Mouse (Mus musculus): ENCODE results near the gene Rpl12. TPM values are rescaled to one million over a fixed set of nuclear protein-coding genes. Genes with fewer than 3 reads are reported as not detected.

The Rpl12 gene
- polyA plus RNA-seq, 2 experiments = 162 to 646 TPM

- ATAC-seq (ENCODE audit: insufficient read depth) (no peak), DNase-seq (ENCODE audit: low read depth in 3 of 3, low spot score in 3 of 3) (no peak)
- Histone ChIP-seq H3K4me1 (replicated peaks; ENCODE audit: control insufficient read depth in 2 of 2, insufficient read depth in 2 of 2, low read length in 1 of 2) (peaks cover 0 to 3% of the 10 kb centered on the region in 2 experiments; a peak in 2 of 4 replicates), H3K4me3 (ENCODE audit: insufficient read depth in 1 of 2, low read depth in 2 of 2, low read length in 2 of 2) (no peak overlapping the region), H3K27ac (no peak overlapping the region), H3K36me3 (replicated peaks; ENCODE audit: control insufficient read depth, insufficient read depth, low read depth) (no peaks in the 10 kb centered on the region), H3K9me3 (ENCODE audit: control insufficient read depth, low read length) (no peaks in the 10 kb centered on the region), H3K27me3 (ENCODE audit: control insufficient read depth, insufficient read depth, low read length) (no peaks in the 10 kb centered on the region), H3K4me2 (ENCODE audit: low read depth) (no peak overlapping the region), H3K9ac (replicated peaks) (no peak overlapping the region)
- TF ChIP-seq CTCF (IDR thresholded peaks at IDR 0.05; ENCODE audit: low read depth) = no peak
- no peak for TF ChIP-seq EP300 (IDR thresholded peaks at IDR 0.05; ENCODE audit: low read depth)
- WGBS (ENCODE audit: insufficient replicate concordance) = 34% methylated on average over 11 of the region's 11 CpGs
Measured at GRCm38 (mm10) chr2:32917526-32917925, 43.8 kb upstream of the Rpl12 start.

GRCm38 (mm10) chr2:32918391-32918790 lies 43.0 kb upstream of the Rpl12 start:
- H3K36me3 ChIP-seq (replicated peaks; ENCODE audit: control insufficient read depth, insufficient read depth, low read depth) = no peaks in the 10 kb centered on the region
- H3K9ac ChIP-seq (replicated peaks) = no peak overlapping the region
- no peak overlapping the region for H3K4me2 ChIP-seq (ENCODE audit: low read depth)
- H3K27ac ChIP-seq = no peak overlapping the region
- DNase-seq (ENCODE audit: low read depth in 3 of 3, low spot score in 3 of 3) = no peak
- 64% methylated on average over 9 of the region's 9 CpGs for WGBS (ENCODE audit: insufficient replicate concordance)
- H3K4me3 ChIP-seq (ENCODE audit: insufficient read depth in 1 of 2, low read depth in 2 of 2, low read length in 2 of 2) = no peak overlapping the region
- H3K27me3 ChIP-seq (ENCODE audit: control insufficient read depth, insufficient read depth, low read length) = no peaks in the 10 kb centered on the region
- peaks cover 0 to 3% of the 10 kb centered on the region in 2 experiments; a peak in 2 of 4 replicates for H3K4me1 ChIP-seq (replicated peaks; ENCODE audit: control insufficient read depth in 2 of 2, insufficient read depth in 2 of 2, low read length in 1 of 2)
- no peak for TF ChIP-seq EP300 (IDR thresholded peaks at IDR 0.05; ENCODE audit: low read depth)
- TF ChIP-seq CTCF (IDR thresholded peaks at IDR 0.05; ENCODE audit: low read depth) = no peak
- H3K9me3 ChIP-seq (ENCODE audit: control insufficient read depth, low read length) = no peaks in the 10 kb centered on the region
- ATAC-seq (ENCODE audit: insufficient read depth) = peak; percentile 47; the same call in 1 of the 2 replicates

GRCm38 (mm10) chr2:32921235-32921634 lies 40.1 kb upstream of the Rpl12 start:
- no peak overlapping the region for H3K27ac ChIP-seq
- H3K36me3 ChIP-seq (replicated peaks; ENCODE audit: control insufficient read depth, insufficient read depth, low read depth) = no peaks in the 10 kb centered on the region
- TF ChIP-seq CTCF (IDR thresholded peaks at IDR 0.05; ENCODE audit: low read depth) = no peak
- TF ChIP-seq EP300 (IDR thresholded peaks at IDR 0.05; ENCODE audit: low read depth) = no peak
- DNase-seq (ENCODE audit: low read depth in 3 of 3, low spot score in 3 of 3) = no peak
- ATAC-seq (ENCODE audit: insufficient read depth) = no peak
- WGBS (ENCODE audit: insufficient replicate concordance) = 70% methylated on average over 7 of the region's 7 CpGs
- H3K9me3 ChIP-seq (ENCODE audit: control insufficient read depth, low read length) = no peaks in the 10 kb centered on the region
- H3K4me1 ChIP-seq (replicated peaks; ENCODE audit: control insufficient read depth in 2 of 2, insufficient read depth in 2 of 2, low read length in 1 of 2) = peaks cover 0 to 3% of the 10 kb centered on the region in 2 experiments; a peak in 2 of 4 replicates
- H3K9ac ChIP-seq (replicated peaks) = no peak overlapping the region
- no peak overlapping the region for H3K4me2 ChIP-seq (ENCODE audit: low read depth)
- H3K4me3 ChIP-seq (ENCODE audit: insufficient read depth in 1 of 2, low read depth in 2 of 2, low read length in 2 of 2) = no peak overlapping the region
- H3K27me3 ChIP-seq (ENCODE audit: control insufficient read depth, insufficient read depth, low read length) = no peaks in the 10 kb centered on the region

DNA sequence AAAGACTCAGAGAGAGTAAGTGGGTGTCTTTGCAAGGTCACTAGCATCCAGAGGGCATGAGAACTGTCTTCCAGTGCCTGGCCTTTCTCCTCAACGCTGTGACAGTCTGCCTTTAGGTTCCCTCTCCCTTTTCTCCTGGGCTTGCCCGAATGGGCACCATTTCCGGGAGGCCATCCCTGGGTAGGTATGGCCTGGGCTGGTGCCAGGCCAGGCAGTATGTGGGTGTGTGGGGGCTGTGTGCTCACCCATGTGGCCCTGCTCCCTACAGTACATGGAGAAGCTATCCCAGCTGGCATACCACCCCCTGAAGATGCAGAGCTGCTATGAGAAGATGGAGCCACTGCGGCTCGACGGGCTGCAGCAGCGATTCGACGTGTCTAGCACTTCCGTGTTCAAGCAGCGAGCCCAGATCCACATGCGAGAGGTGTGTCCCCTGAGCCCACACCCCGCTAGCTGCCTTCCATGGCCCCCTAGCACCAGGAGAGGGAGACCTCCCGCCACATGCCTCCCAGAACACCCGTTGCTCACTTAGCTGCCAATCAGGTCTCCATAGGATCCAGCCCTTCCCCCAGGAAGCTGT lies 39.5 kb upstream of the Rpl12 start:
- ATAC-seq (ENCODE audit: insufficient read depth) (no peak), DNase-seq (ENCODE audit: low read depth in 3 of 3, low spot score in 3 of 3) (no peak)
- WGBS (ENCODE audit: insufficient replicate concordance) = 80% methylated on average over 15 of the region's 15 CpGs
- no peaks in the 10 kb centered on the region for H3K27me3 ChIP-seq (ENCODE audit: control insufficient read depth, insufficient read depth, low read length)
- no peak for TF ChIP-seq CTCF (IDR thresholded peaks at IDR 0.05; ENCODE audit: low read depth)
- TF ChIP-seq EP300 (IDR thresholded peaks at IDR 0.05; ENCODE audit: low read depth) = no peak
- H3K4me2 ChIP-seq (ENCODE audit: low read depth) = no peak overlapping the region
- H3K27ac ChIP-seq = no peak overlapping the region
- H3K4me1 ChIP-seq (replicated peaks; ENCODE audit: control insufficient read depth in 2 of 2, insufficient read depth in 2 of 2, low read length in 1 of 2) = peaks cover 0 to 3% of the 10 kb centered on the region in 2 experiments; a peak in 2 of 4 replicates
- no peaks in the 10 kb centered on the region for H3K9me3 ChIP-seq (ENCODE audit: control insufficient read depth, low read length)
- no peak overlapping the region for H3K4me3 ChIP-seq (ENCODE audit: insufficient read depth in 1 of 2, low read depth in 2 of 2, low read length in 2 of 2)
- H3K9ac ChIP-seq (replicated peaks) = no peak overlapping the region
- H3K36me3 ChIP-seq (replicated peaks; ENCODE audit: control insufficient read depth, insufficient read depth, low read depth) = no peaks in the 10 kb centered on the region

- H3K4me2 ChIP-seq (ENCODE audit: low read depth) = no peak overlapping the region
- H3K4me1 ChIP-seq (replicated peaks; ENCODE audit: control insufficient read depth in 2 of 2, insufficient read depth in 2 of 2, low read length in 1 of 2) = peaks cover 0 to 3% of the 10 kb centered on the region in 2 experiments; a peak in 2 of 4 replicates
- WGBS (ENCODE audit: insufficient replicate concordance) = 73% methylated on average over 13 of the region's 13 CpGs
- H3K27me3 ChIP-seq (ENCODE audit: control insufficient read depth, insufficient read depth, low read length) = no peaks in the 10 kb centered on the region
- no peak for ATAC-seq (ENCODE audit: insufficient read depth)
- no peak for TF ChIP-seq CTCF (IDR thresholded peaks at IDR 0.05; ENCODE audit: low read depth)
- TF ChIP-seq EP300 (IDR thresholded peaks at IDR 0.05; ENCODE audit: low read depth) = no peak
- H3K4me3 ChIP-seq (ENCODE audit: insufficient read depth in 1 of 2, low read depth in 2 of 2, low read length in 2 of 2) = no peak overlapping the region
- H3K9me3 ChIP-seq (ENCODE audit: control insufficient read depth, low read length) = no peaks in the 10 kb centered on the region
- H3K9ac ChIP-seq (replicated peaks) = no peak overlapping the region
- no peak for DNase-seq (ENCODE audit: low read depth in 3 of 3, low spot score in 3 of 3)
- H3K36me3 ChIP-seq (replicated peaks; ENCODE audit: control insufficient read depth, insufficient read depth, low read depth) = no peaks in the 10 kb centered on the region
- H3K27ac ChIP-seq = no peak overlapping the region
Measured at GRCm38 (mm10) chr2:32922564-32922963, 38.8 kb upstream of the Rpl12 start.

Data from liver, embryonic 14.5 days (tissue).